Mouse (Mus musculus) cerebellum, adult 9-10 months (tissue): ENCODE results near the gene Telo2.
"Not testable (repeated sequence)": the region's sequence is repeated elsewhere in the genome, so short reads cannot be mapped to it uniquely, and the experiment has no call there.

Experiments used
- DNase-seq: peaks from one replicate; pipeline ENCODE4 v3.0.0; 2022

Gene Telo2

GRCm38 (mm10) chr17:25115664-25116432 is at the start of gene Telo2:
Telo2 (minus strand) TSS chr17:25115967.
- peak; percentile 93 for DNase-seq

- DNase-seq = no peak
Observed at GRCm38 (mm10) chr17:25164770-25165169, 49.0 kb upstream of the Telo2 start.

- no peak for DNase-seq
Observed at GRCm38 (mm10) chr17:25163387-25163786, 47.6 kb upstream of the Telo2 start.

- no peak for DNase-seq
Observed at GRCm38 (mm10) chr17:25162161-25162560, 46.4 kb upstream of the Telo2 start, which contains the start of gene Ccdc154. Ccdc154 (plus strand) TSS chr17:25162461.

- no peak for DNase-seq
Observed at GRCm38 (mm10) chr17:25139960-25140359, 24.2 kb upstream of the Telo2 start.

GRCm38 (mm10) chr17:25138803-25139202 is 23.0 kb upstream of the Telo2 start:
- no peak for DNase-seq

- no peak for DNase-seq
Observed at GRCm38 (mm10) chr17:25135622-25136021, 19.9 kb upstream of the Telo2 start.

GRCm38 (mm10) chr17:25133275-25133698 is 17.5 kb upstream of the Telo2 start, which contains the start of gene Clcn7:
Clcn7 (plus strand) TSS chr17:25133391.
- DNase-seq = peak; percentile 94

- no peak for DNase-seq
Observed at GRCm38 (mm10) chr17:25130060-25130459, 14.3 kb upstream of the Telo2 start.

- no peak for DNase-seq
Observed at GRCm38 (mm10) chr17:25127681-25128080, 11.9 kb upstream of the Telo2 start.

- DNase-seq = no peak
Observed at GRCm38 (mm10) chr17:25127079-25127478, 11.3 kb upstream of the Telo2 start.

GRCm38 (mm10) chr17:25125442-25126060 is 9.8 kb upstream of the Telo2 start:
- not testable (repeated sequence) for DNase-seq

GRCm38 (mm10) chr17:25123979-25124378 is 8.2 kb upstream of the Telo2 start:
- no peak for DNase-seq

GRCm38 (mm10) chr17:25120406-25120805 is 4.6 kb upstream of the Telo2 start, which contains the start of gene Ptx4:
Ptx4 (plus strand) TSS chr17:25120760.
- DNase-seq = no peak

- no peak for DNase-seq
Observed at GRCm38 (mm10) chr17:25117263-25117662, 1.5 kb upstream of the Telo2 start.

GRCm38 (mm10) chr17:25114908-25115645 is 690 bp downstream of the Telo2 start:
- DNase-seq = no peak

- no peak for DNase-seq
Observed at GRCm38 (mm10) chr17:25112423-25112810, 3.4 kb downstream of the Telo2 start.

- DNase-seq = peak; percentile 82
Observed at GRCm38 (mm10) chr17:25111739-25112422, 3.9 kb downstream of the Telo2 start.

- DNase-seq = no peak
Observed at GRCm38 (mm10) chr17:25111220-25111619, 4.5 kb downstream of the Telo2 start.

GRCm38 (mm10) chr17:25110590-25110989 is 5.2 kb downstream of the Telo2 start:
- DNase-seq = no peak

GRCm38 (mm10) chr17:25109578-25109977 is 6.2 kb downstream of the Telo2 start:
- DNase-seq = peak; percentile 58

- DNase-seq = no peak
Observed at GRCm38 (mm10) chr17:25107786-25108185, 8.0 kb downstream of the Telo2 start.

GRCm38 (mm10) chr17:25101338-25101737 is 14.4 kb downstream of the Telo2 start:
- no peak for DNase-seq
